Mouse (Mus musculus) NIH3T3 (cell line): ENCODE measurements around the gene Lhfpl2.

Experiments
- DNase-seq: peaks from one replicate; pipeline ENCODE4 v3.0.0-alpha.2; 2012; ENCODE audit warnings: low read depth

The Lhfpl2 gene

DNA sequence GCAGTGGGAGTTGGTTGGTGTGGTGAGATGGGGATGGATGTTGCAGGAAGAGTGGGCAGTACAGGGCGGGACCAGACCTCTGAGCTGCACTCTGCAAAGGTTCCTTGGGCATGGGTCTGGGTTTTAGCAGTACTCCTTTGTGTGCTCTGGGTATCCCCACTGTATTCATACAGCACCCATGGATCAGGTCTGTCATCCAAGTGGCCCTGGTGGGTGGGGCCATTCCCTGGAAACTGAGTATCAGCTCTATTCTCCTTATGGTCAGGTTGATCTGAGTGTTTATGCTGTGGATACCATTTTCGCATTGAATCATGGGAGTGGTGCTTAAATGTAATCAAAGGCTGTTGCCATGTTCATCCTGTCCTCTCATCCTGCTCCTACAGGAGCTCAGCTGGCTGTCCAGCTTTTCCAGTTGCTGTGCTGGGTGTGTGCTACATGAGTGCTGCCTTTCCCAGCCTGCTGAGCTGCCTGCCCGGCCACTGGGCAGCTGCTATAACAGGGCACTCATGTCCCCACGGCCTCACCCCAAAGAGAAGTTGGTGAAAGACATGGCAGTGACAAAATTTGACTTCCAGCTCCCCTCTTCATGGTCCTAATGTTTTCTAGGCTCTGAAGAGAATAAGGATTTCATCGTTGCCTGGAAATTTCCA, 9.2 kb downstream of the Lhfpl2 start:
- no peak for DNase-seq

DNA sequence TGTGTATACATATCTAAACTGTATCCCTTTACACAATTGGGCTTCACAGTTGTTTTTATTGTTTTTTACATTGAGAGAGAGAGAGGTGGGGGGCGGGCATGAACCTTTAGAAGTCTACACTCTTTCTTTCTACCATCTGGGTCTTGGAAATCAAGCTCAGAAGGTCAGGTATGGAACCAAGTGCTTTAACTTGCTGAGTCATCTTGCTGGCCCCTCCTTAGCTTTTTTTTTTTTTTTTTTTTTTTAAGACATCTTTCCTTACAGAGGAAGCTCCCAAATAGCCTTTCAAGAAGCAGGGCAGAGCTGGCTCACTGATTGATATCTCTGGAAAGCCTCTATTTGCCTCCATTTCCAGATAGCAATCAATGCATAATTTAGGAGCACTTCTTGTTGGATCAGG, 10.7 kb downstream of the Lhfpl2 start:
- DNase-seq, result peak; percentile 38

DNA sequence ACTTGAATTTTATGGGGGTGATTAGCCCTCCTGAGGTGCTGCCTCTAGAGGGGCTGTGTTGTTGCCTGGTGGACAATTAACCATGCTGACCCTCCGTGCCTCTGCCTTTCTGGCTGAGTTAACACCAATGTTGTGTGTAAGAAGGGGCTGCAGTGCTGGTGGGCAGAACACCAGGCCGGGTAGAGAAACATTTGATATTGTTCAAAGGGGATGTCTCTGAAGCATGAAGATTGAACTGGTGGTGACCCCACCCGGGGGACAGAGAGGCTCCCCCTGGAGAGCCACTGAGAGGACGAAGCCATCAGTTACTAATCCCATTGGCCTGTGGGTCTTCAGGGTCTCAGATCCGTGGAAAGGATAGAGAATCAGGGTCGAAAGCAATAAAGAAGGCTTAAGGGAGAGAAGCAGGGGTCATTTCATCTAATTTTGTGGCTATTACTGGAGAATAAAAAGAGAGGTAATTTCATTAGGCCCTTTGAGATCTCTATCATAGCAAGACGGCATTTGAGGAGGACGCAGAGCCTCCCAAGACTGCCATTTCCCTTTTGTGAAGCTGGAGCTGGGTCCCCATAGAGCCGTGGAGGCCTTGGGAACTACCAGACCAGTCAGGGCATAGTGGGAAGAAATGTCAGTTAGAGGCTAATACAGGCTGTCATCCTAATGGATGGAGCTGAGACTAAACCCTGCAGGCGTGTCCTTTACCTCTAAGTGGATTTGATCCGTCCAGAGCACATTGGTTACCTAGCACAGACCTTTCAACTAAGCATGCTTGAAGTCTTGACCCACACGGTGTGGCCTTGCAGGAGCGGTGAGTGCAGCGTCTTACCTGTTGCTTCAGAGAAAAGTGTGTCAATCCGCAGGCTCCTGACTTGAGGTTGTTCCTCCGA, 12.1 kb downstream of the Lhfpl2 start:
- DNase-seq, result no peak

DNA sequence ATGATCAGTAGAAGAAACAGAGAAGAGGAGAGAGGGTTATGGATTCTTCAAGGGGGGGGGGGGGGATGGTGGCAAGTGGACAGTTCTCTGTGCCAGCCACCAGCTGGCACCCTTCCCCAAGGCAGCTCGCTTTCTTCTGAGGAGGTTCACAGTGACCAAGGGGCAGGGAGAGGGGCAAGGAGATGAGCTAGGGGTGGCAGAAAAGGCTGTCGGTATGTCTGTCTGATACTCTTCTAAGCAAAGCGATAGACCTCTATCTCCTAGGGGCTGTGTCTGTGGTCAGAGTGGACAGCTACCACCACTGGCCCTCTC, 12.7 kb downstream of the Lhfpl2 start:
- DNase-seq, result no peak

DNA sequence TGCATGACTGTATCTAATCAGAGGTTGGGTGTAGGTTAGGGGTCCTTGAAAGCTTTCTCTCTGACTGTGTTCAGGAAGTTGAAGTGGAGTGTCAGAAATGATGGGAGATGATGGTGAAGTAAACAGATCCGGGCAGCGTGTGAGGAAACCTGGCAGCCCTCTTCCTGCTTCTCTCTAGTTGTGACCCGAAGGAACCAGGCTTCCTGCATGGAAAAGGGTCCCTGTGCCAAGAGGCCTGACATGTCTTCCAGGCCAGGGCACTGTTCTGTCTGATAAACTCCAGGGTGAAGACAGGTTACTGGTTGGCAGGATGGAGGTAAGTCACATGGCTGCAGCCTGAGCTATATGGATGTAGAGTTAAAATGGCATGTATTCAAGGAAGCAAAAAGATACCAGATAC, 13.3 kb downstream of the Lhfpl2 start:
- no peak for DNase-seq

DNA sequence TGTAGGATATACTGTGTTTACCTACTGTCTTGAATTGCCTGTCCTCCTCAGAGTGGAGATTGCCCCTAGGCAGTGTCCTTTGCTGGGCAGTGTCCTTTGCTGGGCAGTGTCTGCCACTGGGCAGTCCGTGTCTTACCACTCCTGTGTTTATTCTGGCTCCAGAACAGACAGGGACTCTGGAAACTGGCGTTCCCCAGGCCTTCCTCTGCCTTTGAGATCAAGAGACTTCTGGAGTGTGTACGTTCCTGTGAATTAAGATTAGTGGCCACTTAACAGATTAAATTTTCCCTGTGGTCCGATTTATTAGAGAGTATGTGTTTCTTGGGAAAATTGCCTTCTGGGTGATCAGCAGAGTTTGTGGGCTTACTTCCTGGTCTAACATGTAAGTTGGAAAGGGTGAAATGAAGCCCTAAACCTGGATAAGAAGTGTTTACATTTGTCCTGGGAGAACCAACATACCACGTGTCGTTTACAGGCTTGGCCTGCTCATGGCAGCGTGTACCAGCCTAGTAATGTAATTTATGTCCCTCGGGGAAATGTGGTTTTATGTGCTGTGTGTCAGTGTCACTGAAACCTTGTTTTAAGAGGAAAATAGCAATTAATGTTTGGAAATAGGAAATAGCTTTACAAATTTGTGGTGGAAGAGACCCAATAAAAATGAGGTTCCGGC, 15.6 kb downstream of the Lhfpl2 start:
- DNase-seq, result no peak

DNA sequence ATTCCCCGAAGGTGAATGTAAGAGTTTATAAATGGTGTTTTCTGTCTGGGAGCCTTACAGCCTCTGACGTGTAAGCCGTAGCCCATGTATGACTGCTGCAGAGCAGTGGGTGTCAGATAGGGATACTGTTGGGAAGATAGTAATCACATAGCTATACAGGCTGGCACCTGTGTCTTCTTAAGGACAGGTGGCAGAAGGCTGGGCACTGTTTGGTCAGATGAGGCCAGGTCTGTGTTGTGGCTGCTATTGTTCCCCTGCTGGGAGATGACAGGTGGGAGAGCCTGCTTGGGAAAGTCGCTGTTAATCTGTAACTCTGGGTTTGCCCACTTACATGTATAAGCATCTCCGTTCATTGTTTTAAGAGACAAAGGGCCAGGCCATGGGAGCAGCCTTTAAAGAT, 16.1 kb downstream of the Lhfpl2 start:
- DNase-seq, result no peak

DNA sequence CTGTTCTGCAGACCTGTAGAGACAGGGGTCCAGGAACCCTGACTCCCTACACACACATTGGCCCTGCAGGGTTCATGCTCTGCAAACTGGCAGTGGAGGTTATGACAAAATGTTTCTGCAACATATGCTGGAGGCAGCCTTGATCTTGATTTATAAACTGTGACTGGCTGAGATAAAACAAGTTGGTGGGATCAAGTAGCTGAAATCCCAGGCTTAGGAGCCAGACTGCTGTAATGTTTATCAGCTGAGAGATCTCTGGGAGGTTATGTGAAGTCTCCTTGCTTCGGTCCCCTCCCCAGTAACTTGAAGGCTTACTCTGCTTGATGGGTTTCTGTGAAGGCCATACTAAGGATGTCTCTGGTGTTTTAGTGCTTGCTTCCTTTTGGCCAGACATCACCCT, 17.6 kb downstream of the Lhfpl2 start:
- no peak for DNase-seq

DNA sequence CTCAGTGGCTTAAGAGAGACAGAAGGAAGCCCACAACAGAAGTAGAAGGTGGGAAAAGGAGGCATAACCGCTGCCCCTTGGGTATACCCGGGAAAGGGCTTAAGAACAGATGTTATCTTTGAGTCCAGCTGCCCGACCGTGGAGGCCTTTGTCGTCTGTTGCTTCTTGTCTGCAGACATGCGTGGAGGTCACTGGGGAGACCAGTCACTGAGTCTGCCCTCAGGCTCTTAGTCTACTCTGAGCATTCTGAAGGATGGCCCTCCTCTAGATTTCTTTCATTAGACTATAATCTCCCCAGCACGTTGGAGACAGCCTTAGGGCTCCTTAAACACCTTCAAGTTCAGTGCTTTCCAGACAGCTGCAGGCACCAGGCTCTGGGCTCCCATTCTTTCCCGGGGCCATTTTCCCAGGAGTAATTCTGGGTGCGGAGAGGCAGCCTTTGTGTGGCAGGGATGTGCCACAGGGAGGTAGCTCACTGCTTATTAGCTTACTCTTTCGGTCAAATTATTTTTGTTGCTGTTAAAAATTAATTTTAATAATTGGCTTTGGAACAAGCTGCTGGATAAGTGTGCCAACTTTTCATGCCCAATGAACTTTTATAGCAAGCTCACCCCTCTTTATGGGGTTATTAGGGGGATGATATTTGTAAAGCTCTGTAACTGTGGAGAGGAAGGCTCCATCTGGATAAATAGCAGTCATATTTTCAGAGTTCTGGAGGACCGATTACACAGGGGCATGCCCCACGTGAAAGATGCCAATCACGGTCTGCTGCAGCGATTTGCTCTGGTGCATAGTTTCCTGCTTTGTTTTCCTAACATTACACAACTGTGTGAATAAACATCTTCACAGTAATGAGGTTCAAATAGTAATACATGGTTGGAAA, 19.8 kb downstream of the Lhfpl2 start:
- DNase-seq, result no peak

DNA sequence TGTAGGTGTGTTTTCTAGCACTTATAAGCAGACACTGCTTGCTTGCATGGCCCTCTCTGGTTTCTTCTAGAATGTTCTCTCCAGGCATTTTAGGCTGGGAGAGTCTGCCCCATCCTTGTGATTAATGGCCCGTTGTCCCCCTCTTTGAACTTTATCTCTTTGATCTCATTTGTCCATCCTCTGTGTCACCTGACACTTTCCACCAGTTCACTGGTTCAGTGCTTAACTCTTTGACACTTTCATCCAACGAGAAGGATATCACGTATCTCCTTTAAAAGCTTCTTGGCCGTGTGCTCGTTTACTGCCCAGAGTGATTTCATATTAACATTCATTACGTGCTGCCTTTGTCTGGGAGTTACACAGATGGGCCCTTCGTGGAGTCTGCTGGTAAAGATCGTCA, 25.6 kb downstream of the Lhfpl2 start:
- no peak for DNase-seq

DNA sequence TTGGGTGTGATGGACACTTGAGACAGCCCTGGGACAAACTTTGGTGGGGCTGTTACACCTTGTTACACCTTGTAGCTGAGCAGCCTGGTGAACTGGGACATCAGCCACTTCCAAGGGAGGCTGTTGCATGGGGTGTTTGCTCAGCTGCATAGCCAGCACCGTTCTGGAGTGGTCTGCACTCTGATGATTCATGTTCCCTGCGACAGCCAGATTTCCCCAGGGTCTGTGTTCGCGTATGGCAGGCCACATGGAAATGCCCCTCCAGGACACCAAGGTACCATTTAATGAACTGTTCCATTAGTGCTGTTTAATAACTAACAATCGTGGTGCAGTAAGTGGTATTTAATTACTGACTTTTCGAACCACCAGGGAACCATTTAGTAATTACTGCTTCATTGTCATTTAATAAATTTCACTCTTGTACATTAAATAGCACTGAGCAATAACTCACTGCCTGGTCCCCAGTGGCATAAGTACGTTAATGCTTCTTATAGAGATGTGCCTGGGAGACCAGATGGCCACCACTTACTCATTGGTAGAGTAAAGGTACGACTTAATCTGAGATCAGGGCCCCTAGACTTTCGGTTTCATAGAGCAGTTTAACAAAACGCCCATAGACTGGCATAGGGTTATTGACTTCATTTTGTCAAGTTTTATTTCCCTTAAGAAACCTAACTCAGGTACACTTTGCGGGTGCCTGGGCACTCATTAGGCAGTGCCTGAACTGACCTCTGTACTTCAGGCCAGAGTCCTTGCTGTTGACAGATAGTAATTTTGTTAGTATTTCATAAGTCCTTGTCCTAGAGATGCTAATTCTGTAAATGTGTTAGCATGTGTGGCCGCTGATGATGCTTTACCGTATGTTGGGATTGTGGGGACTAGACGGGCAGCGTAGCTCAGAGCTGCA, 26.9 kb downstream of the Lhfpl2 start:
- no peak for DNase-seq

DNA sequence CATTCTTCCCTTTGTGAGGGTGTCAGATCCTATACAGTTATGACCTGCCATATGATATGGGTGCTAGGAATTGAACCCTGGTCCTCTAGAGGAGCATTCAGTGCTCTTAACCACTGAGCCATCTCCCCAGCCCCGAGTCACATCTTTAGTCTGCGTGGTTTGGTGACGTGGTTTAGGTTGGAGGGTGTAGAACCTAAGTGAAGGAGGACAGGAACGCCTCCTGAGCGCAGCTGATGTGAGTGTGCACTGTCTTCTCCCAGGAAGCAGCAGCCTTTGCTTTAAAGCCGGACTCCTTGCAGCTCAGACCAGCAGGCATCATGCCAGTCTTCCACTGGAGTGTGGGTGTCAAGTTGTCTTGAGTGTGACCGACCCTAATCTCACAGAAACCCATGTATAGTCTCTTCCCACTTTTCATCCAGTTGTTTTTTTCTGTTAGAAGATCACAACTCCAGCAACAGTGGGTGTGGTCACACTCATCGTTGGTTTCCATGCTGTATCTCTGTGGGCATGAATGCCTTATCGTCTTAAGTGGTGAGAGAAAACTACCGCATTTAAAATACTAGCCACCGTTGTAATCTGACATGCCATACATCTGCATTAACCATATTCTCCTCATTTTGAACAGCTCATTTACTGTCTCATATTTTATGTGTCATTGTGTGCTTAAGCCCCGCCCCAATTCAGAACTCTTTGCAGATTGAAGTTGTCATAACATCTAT, 28.7 kb downstream of the Lhfpl2 start:
- DNase-seq, result no peak

DNA sequence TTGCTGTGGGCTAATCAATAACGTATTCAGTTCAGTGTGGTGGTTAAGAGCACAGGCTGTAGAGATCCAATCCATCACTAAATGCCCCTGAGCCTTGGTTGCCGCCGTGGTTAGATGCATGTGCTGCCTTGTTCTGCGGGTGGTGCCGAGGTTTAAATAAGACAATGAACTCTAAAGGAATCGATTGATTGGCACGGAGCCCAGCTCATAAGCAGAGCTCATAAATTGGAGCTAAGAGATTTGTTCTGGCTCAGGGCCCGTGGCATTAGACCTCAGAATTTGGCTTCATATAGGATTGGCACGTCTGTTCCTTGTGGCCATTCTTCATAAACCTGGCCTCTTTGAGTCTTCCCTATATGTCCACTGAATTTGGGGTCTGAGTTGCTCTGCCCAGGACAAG, 29.5 kb downstream of the Lhfpl2 start:
- DNase-seq, result peak; percentile 41

DNA sequence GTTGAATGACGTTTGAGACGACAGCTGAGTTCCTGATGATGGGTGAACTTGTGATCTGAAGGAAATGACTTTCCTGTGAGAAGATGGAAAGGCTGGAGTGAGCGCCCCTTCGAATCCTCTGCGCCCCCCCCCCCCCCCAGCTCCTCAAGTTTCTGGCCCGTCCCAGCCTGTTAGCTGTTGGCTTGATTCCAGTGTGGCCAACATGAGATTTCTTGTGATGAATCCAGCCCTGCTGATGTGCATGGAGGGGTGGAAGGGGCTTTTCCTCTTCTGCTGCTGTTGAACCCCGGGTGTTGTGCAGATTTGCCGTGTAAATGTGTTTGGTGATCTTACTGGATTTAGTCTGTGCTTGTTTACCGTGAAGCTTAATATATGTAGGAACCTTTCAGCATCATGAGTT, 31.2 kb downstream of the Lhfpl2 start:
- no peak for DNase-seq

DNA sequence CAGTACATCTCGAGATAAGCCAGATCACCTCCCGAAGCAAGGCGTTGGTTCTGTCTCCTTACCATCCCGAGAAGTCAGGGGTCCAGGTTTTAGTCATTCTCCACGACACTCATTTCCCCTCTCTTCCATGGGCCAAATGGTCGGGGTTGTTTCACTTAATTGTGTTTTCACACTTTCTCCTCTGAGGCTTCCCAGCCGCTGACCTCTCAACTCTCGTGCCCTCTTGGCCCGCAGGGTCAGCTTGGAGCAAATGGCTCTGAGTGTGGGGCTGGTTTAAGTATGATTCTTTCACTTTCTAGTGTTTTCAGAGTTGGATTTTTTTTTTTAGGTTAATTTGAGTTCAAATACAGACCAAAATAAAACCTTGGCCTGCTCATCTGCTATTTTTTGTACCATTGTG, 31.7 kb downstream of the Lhfpl2 start:
- DNase-seq, result no peak

DNA sequence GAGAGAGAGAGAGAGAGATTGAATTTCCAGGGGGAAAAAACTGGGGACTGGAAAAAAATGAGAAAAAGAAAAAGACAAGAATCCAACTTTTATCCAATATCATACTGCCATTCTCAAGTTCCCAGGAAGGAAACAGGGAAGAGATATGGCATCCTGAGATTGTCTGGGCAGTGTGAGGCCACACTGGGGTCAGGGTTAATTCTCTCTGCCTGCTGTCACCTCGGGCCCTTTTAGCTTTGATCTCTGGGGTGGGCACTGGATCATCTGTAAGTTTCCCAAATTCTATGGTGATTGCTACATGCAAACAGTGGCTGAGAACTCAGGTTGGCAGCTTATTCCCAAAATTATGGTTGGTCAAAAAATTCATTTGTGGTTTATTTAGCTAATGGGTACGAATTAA, 33.8 kb downstream of the Lhfpl2 start:
- DNase-seq, result no peak

DNA sequence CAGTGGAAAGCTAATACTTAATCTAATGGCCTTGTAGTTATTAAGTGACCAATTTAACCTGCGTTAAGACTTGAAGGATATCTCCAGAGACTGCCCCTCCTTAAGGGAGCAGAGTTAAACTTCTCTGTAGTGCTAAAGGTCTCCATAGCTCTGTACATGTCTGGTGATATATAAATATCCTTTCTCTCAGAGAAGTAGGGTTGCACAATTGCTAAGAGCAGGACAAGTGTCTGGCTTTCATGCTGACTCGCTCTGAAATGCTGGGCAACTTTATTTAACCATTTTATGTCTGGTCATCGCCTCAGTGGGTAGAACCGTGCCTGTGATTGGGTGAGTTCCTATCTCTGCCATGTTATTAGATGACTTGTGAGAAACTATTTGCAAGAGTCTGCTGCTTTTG, 36.6 kb downstream of the Lhfpl2 start:
- peak; percentile 23 for DNase-seq

DNA sequence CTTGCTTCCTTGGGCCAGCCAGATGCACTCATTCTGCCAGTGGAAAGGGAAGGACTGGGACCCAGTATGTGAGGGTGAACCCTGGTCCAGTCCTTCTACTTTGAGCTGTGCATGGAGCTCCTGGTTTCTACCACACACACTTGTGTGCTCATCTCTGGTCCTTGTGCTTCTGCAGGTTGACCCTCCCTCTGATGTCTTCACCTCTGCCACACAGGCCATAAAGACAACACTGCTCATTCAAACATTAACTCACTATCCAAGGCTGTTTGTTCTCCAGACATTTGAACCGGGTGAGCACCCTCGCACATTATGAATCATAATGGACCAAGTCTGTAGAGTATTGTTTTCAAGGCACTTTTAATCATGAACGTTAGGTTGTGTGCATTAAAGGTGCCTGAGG, 37.0 kb downstream of the Lhfpl2 start:
- DNase-seq, result no peak

DNA sequence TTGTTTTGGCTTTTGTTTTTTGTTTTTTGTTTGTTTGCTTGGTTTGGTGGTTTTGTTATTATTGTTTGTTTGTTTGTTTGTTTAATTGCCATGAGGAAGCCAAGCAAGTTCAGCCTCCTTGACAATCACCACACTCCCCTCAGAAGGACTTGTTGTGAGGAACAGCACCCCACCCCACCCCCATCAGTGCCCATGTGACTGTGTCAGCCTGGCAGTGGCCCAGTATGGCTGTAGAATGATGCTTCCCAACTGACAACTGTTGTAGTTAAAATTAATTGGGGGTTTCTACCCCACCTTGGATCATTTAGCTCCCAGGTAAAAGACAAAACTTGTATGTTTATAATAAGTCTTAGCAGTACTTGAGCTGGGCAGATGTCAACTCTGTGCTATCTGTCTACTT, 37.6 kb downstream of the Lhfpl2 start:
- DNase-seq, result no peak

DNA sequence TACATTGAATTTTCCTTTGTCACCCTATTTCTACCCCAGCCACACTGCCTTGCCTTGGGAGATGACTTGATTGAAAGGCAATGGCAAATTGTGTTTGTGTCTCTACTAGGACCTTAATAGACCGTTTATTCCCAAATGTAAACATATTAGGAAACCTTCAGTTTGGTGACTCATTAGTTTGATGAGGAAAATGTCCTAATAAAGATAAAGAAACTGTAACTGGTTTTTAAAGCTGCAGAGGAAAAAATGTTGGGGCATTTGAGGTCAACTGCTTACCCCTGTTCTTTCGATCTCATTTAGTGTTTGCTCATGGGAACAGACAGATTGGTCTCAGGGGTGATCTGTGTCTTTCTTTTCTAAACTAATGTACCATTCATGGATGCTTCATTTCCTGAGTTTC, 40.1 kb downstream of the Lhfpl2 start:
- no peak for DNase-seq
